Mouse (Mus musculus): ENCODE measurements at regions not wholly inside any gene's neighbourhood (a gene's known extent, or its start where the extent isn't known, plus 50 kb on each side); places are given as distances from the start of the nearest gene placed in this dataset.

GRCm38 (mm10) chr6:49989585-49990521 is 120.2 kb upstream of the Mpp6 start:
- peak; percentile 34 to 35 for DNase-seq
- intact Hi-C loops (cut with DNase I): no loop called here

- intact Hi-C loops (cut with DNase I): no loop called here
- no peak for DNase-seq
Observed at GRCm38 (mm10) chr6:49990522-49990858, 119.6 kb upstream of the Mpp6 start.

GRCm38 (mm10) chr6:49999365-49999764 is 110.7 kb upstream of the Mpp6 start:
- no peak for DNase-seq
- intact Hi-C loops (cut with DNase I): no loop called here

- intact Hi-C loops (cut with DNase I): no loop called here
- DNase-seq: no peak
Observed at GRCm38 (mm10) chr6:50008074-50008473, 102.0 kb upstream of the Mpp6 start.

- peak in 1 of 2 experiments; percentile 14 for DNase-seq
- intact Hi-C loops (cut with DNase I): no loop called here
Observed at GRCm38 (mm10) chr6:50008869-50009268, 101.2 kb upstream of the Mpp6 start.

GRCm38 (mm10) chr6:50009339-50009738 is 100.7 kb upstream of the Mpp6 start:
- peak in 1 of 2 experiments; percentile 10 for DNase-seq
- intact Hi-C loops (cut with DNase I): no loop called here

GRCm38 (mm10) chr6:50009856-50010255 is 100.2 kb upstream of the Mpp6 start:
- intact Hi-C loops (cut with DNase I): no loop called here

GRCm38 (mm10) chr6:50011071-50011470 is 99.0 kb upstream of the Mpp6 start:
- no peak for DNase-seq
- intact Hi-C loops (cut with DNase I): no loop called here

More at GRCm38 (mm10) chr6:50009856-50010255, 100.2 kb upstream of the Mpp6 start:
- DNase-seq: no peak

GRCm38 (mm10) chr6:50011746-50012453 is 98.1 kb upstream of the Mpp6 start:
- intact Hi-C loops (cut with DNase I): no loop called here
- peak in 1 of 2 experiments; percentile 17 for DNase-seq

GRCm38 (mm10) chr6:50013067-50013466 is 97.0 kb upstream of the Mpp6 start:
- intact Hi-C loops (cut with DNase I): no loop called here
- DNase-seq: no peak

GRCm38 (mm10) chr6:50013842-50014241 is 96.2 kb upstream of the Mpp6 start:
- intact Hi-C loops (cut with DNase I): no loop called here
- no peak for DNase-seq

- no peak for DNase-seq
- intact Hi-C loops (cut with DNase I): no loop called here
Observed at GRCm38 (mm10) chr6:50027981-50028380, 82.1 kb upstream of the Mpp6 start.

GRCm38 (mm10) chr6:50029895-50030515 is 80.0 kb upstream of the Mpp6 start:
- no peak for DNase-seq
- intact Hi-C loops (cut with DNase I): no loop called here

- DNase-seq: no peak
- intact Hi-C loops (cut with DNase I): no loop called here
Observed at GRCm38 (mm10) chr6:50031356-50031755, 78.7 kb upstream of the Mpp6 start.

GRCm38 (mm10) chr6:50032894-50033595 is 77.0 kb upstream of the Mpp6 start:
- intact Hi-C loops (cut with DNase I): no loop called here
- no peak for DNase-seq

- intact Hi-C loops (cut with DNase I): no loop called here
- no peak for DNase-seq
Observed at GRCm38 (mm10) chr6:50037614-50038013, 72.4 kb upstream of the Mpp6 start.

GRCm38 (mm10) chr6:50038369-50038768 is 71.7 kb upstream of the Mpp6 start:
- peak in 1 of 2 experiments; percentile 7 for DNase-seq
- intact Hi-C loops (cut with DNase I): no loop called here

GRCm38 (mm10) chr6:50041044-50041443 is 69.0 kb upstream of the Mpp6 start:
- intact Hi-C loops (cut with DNase I): no loop called here
- DNase-seq: no peak

- DNase-seq: no peak
- intact Hi-C loops (cut with DNase I): no loop called here
Observed at GRCm38 (mm10) chr6:50042127-50042526, 67.9 kb upstream of the Mpp6 start.

- no peak for DNase-seq
- intact Hi-C loops (cut with DNase I): no loop called here
Observed at GRCm38 (mm10) chr6:50044165-50044564, 65.9 kb upstream of the Mpp6 start.

GRCm38 (mm10) chr6:50046721-50047120 is 63.3 kb upstream of the Mpp6 start:
- intact Hi-C loops (cut with DNase I): no loop called here
- DNase-seq: peak in 1 of 2 experiments; percentile 6
